Comparison of ENCODE assay signal across 9 mouse cellular contexts in genomic region chr11:114727826-114728186, GRCm38 (mm10). TPM values are rescaled to one million over a fixed set of nuclear protein-coding genes. Genes with fewer than 3 reads are reported as not detected.
DNase-seq lines count a peak whose midpoint lies in the region; ATAC-seq lines count a peak whose summit lies in the region.
"Had no signal": no experiment of that assay in that cellular context is flagged by ENCODE, and none has a peak within 500 bp of the region (broad histone marks: within the 10 kb centered on the region; RNA-seq: fewer than 3 reads in every experiment).

No protein-coding gene starts in this region.

- no peaks in the 10 kb centered on the region for H3K36me3 ChIP-seq in kidney, embryonic 15.5 days
- no peaks in the 10 kb centered on the region for H3K36me3 ChIP-seq in embryonic facial prominence, embryonic 12.5 days
- no peaks in the 10 kb centered on the region for H3K36me3 ChIP-seq in hindbrain, embryonic 14.5 days (replicated peaks; ENCODE audit: control insufficient read depth, insufficient read depth)
- no peaks in the 10 kb centered on the region for H3K36me3 ChIP-seq in midbrain, embryonic 13.5 days

- no peak for DNase-seq in kidney, adult 8-10 months
- no peak for DNase-seq in hindbrain, embryonic 14.5 days (ENCODE audit: low spot score)
- DNase-seq in embryo, embryonic 11 days: no peak
- no peak for DNase-seq in layer of hippocampus, adult 8-10 months (ENCODE audit: low spot score in 2 of 2)
- DNase-seq in gastrocnemius, adult 18-20 months (ENCODE audit: low spot score): no peak

- H3K9me3 ChIP-seq in kidney, embryonic 15.5 days (replicated peaks): no peaks in the 10 kb centered on the region
- no peaks in the 10 kb centered on the region for H3K9me3 ChIP-seq in embryonic facial prominence, embryonic 12.5 days
- 0 out of 2 replicates have a peak, but pooled peaks cover 3% of the 10 kb centered on the region for H3K9me3 ChIP-seq in hindbrain, embryonic 14.5 days (ENCODE audit: control insufficient read depth, low read length)
- no peaks in the 10 kb centered on the region for H3K9me3 ChIP-seq in midbrain, embryonic 13.5 days

- 0 out of 2 replicates have a peak, but pooled peaks have one; percentile 27 for ATAC-seq in kidney, embryonic 15.5 days (replicated peaks; ENCODE audit: low FRiP score)
- ATAC-seq in embryonic facial prominence, embryonic 12.5 days (ENCODE audit: insufficient number of reproducible peaks, insufficient read depth, low FRiP score, low TSS enrichment): no peak
- no peak for ATAC-seq in hindbrain, embryonic 14.5 days (ENCODE audit: low FRiP score)
- ATAC-seq in midbrain, embryonic 13.5 days: 0 out of 2 replicates have a peak, but pooled peaks have one; percentile 25

- H3K27me3 ChIP-seq in kidney, embryonic 15.5 days: peaks cover 8% of the 10 kb centered on the region; the same call in 1 of the 2 replicates
- H3K27me3 ChIP-seq in embryonic facial prominence, embryonic 12.5 days: 0 out of 2 replicates have a peak, but pooled peaks cover 3% of the 10 kb centered on the region
- no peaks in the 10 kb centered on the region for H3K27me3 ChIP-seq in hindbrain, embryonic 14.5 days (ENCODE audit: control insufficient read depth, insufficient read depth, low read length)
- peaks cover 12% of the 10 kb centered on the region for H3K27me3 ChIP-seq in midbrain, embryonic 13.5 days

- H3K4me1 ChIP-seq in kidney, embryonic 15.5 days: peaks cover 15% of the 10 kb centered on the region
- H3K4me1 ChIP-seq in embryonic facial prominence, embryonic 12.5 days: peaks cover 42% of the 10 kb centered on the region
- peaks cover 12% of the 10 kb centered on the region for H3K4me1 ChIP-seq in hindbrain, embryonic 14.5 days (replicated peaks; ENCODE audit: control insufficient read depth, insufficient read depth, low read length)
- H3K4me1 ChIP-seq in midbrain, embryonic 13.5 days (replicated peaks): peaks cover 24% of the 10 kb centered on the region

- H3K27ac ChIP-seq in kidney, embryonic 15.5 days: no peak overlapping the region
- no peak overlapping the region for H3K27ac ChIP-seq in embryonic facial prominence, embryonic 12.5 days
- peak overlapping the region; percentile 7; the same call in 1 of the 2 replicates for H3K27ac ChIP-seq in hindbrain, embryonic 14.5 days
- no peak overlapping the region for H3K27ac ChIP-seq in midbrain, embryonic 13.5 days
- H3K27ac ChIP-seq: liver, embryonic 14.5 days had no signal

- peak overlapping the region; percentile 58 for H3K4me2 ChIP-seq in kidney, embryonic 15.5 days
- peak overlapping the region; percentile 62 for H3K4me2 ChIP-seq in embryonic facial prominence, embryonic 12.5 days (replicated peaks)
- peak overlapping the region; percentile 67 for H3K4me2 ChIP-seq in hindbrain, embryonic 14.5 days (replicated peaks)
- peak overlapping the region; percentile 62 for H3K4me2 ChIP-seq in midbrain, embryonic 13.5 days (replicated peaks)

- H3K4me3 ChIP-seq in kidney, embryonic 15.5 days (replicated peaks): no peak overlapping the region
- no peak overlapping the region for H3K4me3 ChIP-seq in embryonic facial prominence, embryonic 12.5 days
- H3K4me3 ChIP-seq in hindbrain, embryonic 14.5 days (replicated peaks; ENCODE audit: low read length): peak overlapping the region; percentile 29; the same call in 1 of the 2 replicates
- peak overlapping the region; percentile 32 for H3K4me3 ChIP-seq in midbrain, embryonic 13.5 days (replicated peaks)

- no peak overlapping the region for H3K9ac ChIP-seq in kidney, embryonic 15.5 days
- no peak overlapping the region for H3K9ac ChIP-seq in embryonic facial prominence, embryonic 12.5 days
- H3K9ac ChIP-seq in hindbrain, embryonic 14.5 days: peak overlapping the region; percentile 48
- H3K9ac ChIP-seq in midbrain, embryonic 13.5 days (replicated peaks): peak overlapping the region; percentile 34
- H3K9ac ChIP-seq: liver, embryonic 14.5 days had no signal

- WGBS in kidney, embryonic 15.5 days: 23% methylated on average over 5 of the region's 5 CpGs
- WGBS in embryonic facial prominence, embryonic 12.5 days: 37% methylated on average over 5 of the region's 5 CpGs
- WGBS in hindbrain, embryonic 14.5 days: 28% methylated on average over 5 of the region's 5 CpGs
- 35% methylated on average over 5 of the region's 5 CpGs for WGBS in midbrain, embryonic 13.5 days

RNA-seq across cellular contexts. Expression of gene Dnaic2, which starts 0.6 kb away (rescaled TPM):
- 0.41 and 0.56 TPM in 2 replicates for polyA plus RNA-seq in kidney, embryonic 15.5 days (2015; fragmentation: Nextera tagmentation; extraction: Ambion mirVana)
- polyA plus RNA-seq in embryonic facial prominence, embryonic 12.5 days (2016; fragmentation: Nextera tagmentation; extraction: Ambion mirVana): 2.0 and 2.2 TPM in 2 replicates
- polyA plus RNA-seq in hindbrain, embryonic 14.5 days (2014; fragmentation: Nextera tagmentation; extraction: Ambion mirVana): 1.9 and 2.5 TPM in 2 replicates
- 1.6 and 1.7 TPM in 2 replicates for polyA plus RNA-seq in midbrain, embryonic 13.5 days (2015; fragmentation: Nextera tagmentation; extraction: Ambion mirVana)
- 1 to 10 TPM; 1.9 to 2.6 (median 2.2) TPM for total RNA-seq in layer of hippocampus, adult 8-10 months (2022)
- total RNA-seq in gastrocnemius, adult 18-20 months (2021): under 1 TPM; 0.07 to 0.12 TPM

RNA-seq across cellular contexts. Expression of gene Kif19a, which starts 37.4 kb away (rescaled TPM):
- polyA plus RNA-seq in kidney, embryonic 15.5 days (2015; fragmentation: Nextera tagmentation; extraction: Ambion mirVana): 0.09 TPM in 2 replicates
- polyA plus RNA-seq in embryonic facial prominence, embryonic 12.5 days (2016; fragmentation: Nextera tagmentation; extraction: Ambion mirVana): 2.1 and 2.4 TPM in 2 replicates
- 0.99 and 1.4 TPM in 2 replicates for polyA plus RNA-seq in hindbrain, embryonic 14.5 days (2014; fragmentation: Nextera tagmentation; extraction: Ambion mirVana)
- 0.35 and 1.2 TPM in 2 replicates for polyA plus RNA-seq in midbrain, embryonic 13.5 days (2015; fragmentation: Nextera tagmentation; extraction: Ambion mirVana)
- total RNA-seq in layer of hippocampus, adult 8-10 months (2022): 1 to 10 TPM; 2.7 to 4.5 (median 3.8) TPM
- total RNA-seq in gastrocnemius, adult 18-20 months (2021): 1 to 10 TPM in 1 of 2 experiments, under 1 TPM in 1; 0.57 to 1.1 TPM

RNA-seq across cellular contexts. Expression of gene Ttyh2, which starts 52.6 kb away (rescaled TPM):
- polyA plus RNA-seq in kidney, embryonic 15.5 days (2015; fragmentation: Nextera tagmentation; extraction: Ambion mirVana): 15.2 and 15.8 TPM in 2 replicates
- polyA plus RNA-seq in embryonic facial prominence, embryonic 12.5 days (2016; fragmentation: Nextera tagmentation; extraction: Ambion mirVana): 21.6 and 24.5 TPM in 2 replicates
- 32.0 and 35.1 TPM in 2 replicates for polyA plus RNA-seq in hindbrain, embryonic 14.5 days (2014; fragmentation: Nextera tagmentation; extraction: Ambion mirVana)
- 24.2 and 24.6 TPM in 2 replicates for polyA plus RNA-seq in midbrain, embryonic 13.5 days (2015; fragmentation: Nextera tagmentation; extraction: Ambion mirVana)
- total RNA-seq in layer of hippocampus, adult 8-10 months (2022): 10 to 100 TPM; 29.9 to 38.8 (median 36.2) TPM
- 10 to 100 TPM; 15.6 to 16.7 TPM for total RNA-seq in gastrocnemius, adult 18-20 months (2021)

RNA-seq across cellular contexts. Expression of gene Rpl38, which starts 59.5 kb away (rescaled TPM):
- 1,080 and 1,196 TPM in 2 replicates for polyA plus RNA-seq in kidney, embryonic 15.5 days (2015; fragmentation: Nextera tagmentation; extraction: Ambion mirVana)
- 893 and 953 TPM in 2 replicates for polyA plus RNA-seq in embryonic facial prominence, embryonic 12.5 days (2016; fragmentation: Nextera tagmentation; extraction: Ambion mirVana)
- polyA plus RNA-seq in hindbrain, embryonic 14.5 days (2014; fragmentation: Nextera tagmentation; extraction: Ambion mirVana): 694 and 869 TPM in 2 replicates
- 826 and 835 TPM in 2 replicates for polyA plus RNA-seq in midbrain, embryonic 13.5 days (2015; fragmentation: Nextera tagmentation; extraction: Ambion mirVana)
- 1,000 to 10,000 TPM in 2 of 4 experiments, 100 to 1,000 TPM in 2; 690 to 1,011 (median 866) TPM for total RNA-seq in layer of hippocampus, adult 8-10 months (2022)
- total RNA-seq in gastrocnemius, adult 18-20 months (2021): 100 to 1,000 TPM; 619 to 713 TPM

Comparison
In these comparisons a context has a peak if more than half of its experiments do, and no peak if none do; other contexts are left out.
1. ATAC-seq: peak in kidney, embryonic 15.5 days (single experiment) and midbrain, embryonic 13.5 days (single experiment); none in embryonic facial prominence, embryonic 12.5 days (single experiment) and hindbrain, embryonic 14.5 days (single experiment).
2. H3K4me3 ChIP-seq: peak in hindbrain, embryonic 14.5 days (single experiment) and midbrain, embryonic 13.5 days (single experiment); none in kidney, embryonic 15.5 days (single experiment) and embryonic facial prominence, embryonic 12.5 days (single experiment).
3. H3K9ac ChIP-seq: peak in hindbrain, embryonic 14.5 days (single experiment) and midbrain, embryonic 13.5 days (single experiment); none in kidney, embryonic 15.5 days (single experiment) and embryonic facial prominence, embryonic 12.5 days (single experiment).
4. Peak in every context shown above with its lines, with median percentiles within 50 percentile points of each other: H3K4me2 ChIP-seq.